Mouse (Mus musculus): Measurements from ENCODE around the gene Comt. TPM values are rescaled to one million over a fixed set of nuclear protein-coding genes. Genes with fewer than 3 reads are reported as not detected.

Gene Comt
- polyA plus RNA-seq, 1 experiment from 2014 or later, result 93.2 TPM

- no peak for ATAC-seq (ENCODE audit: low read depth)
- Histone ChIP-seq H3K4me1 (replicated peaks) (peaks cover 98% of the 10 kb centered on the region), H3K27ac (replicated peaks) (peak overlapping the region; percentile 54), H3K9me3 (no peaks in the 10 kb centered on the region), H3K27me3 (no peaks in the 10 kb centered on the region), H3K36me3 (no peaks in the 10 kb centered on the region), H3K9ac (no peak overlapping the region), H3K4me3 (no peak overlapping the region), H3K4me2 (no peak overlapping the region)
- 10% methylated on average over 3 of the region's 3 CpGs for WGBS
These were observed 42.9 kb downstream of the Comt start for GRCm38 (mm10) chr16:18383756-18384155.

- no peaks in the 10 kb centered on the region for H3K9me3 ChIP-seq
- peaks cover 97% of the 10 kb centered on the region for H3K4me1 ChIP-seq (replicated peaks)
- no peak overlapping the region for H3K4me3 ChIP-seq
- no peaks in the 10 kb centered on the region for H3K27me3 ChIP-seq
- no peak for ATAC-seq (ENCODE audit: low read depth)
- no peak overlapping the region for H3K4me2 ChIP-seq
- no peaks in the 10 kb centered on the region for H3K36me3 ChIP-seq
- WGBS, result 74% methylated on average over 9 of the region's 9 CpGs
- peak overlapping the region; percentile 54 for H3K27ac ChIP-seq (replicated peaks)
- no peak overlapping the region for H3K9ac ChIP-seq
These were observed 43.5 kb downstream of the Comt start for GRCm38 (mm10) chr16:18383045-18383726.

GRCm38 (mm10) chr16:18381621-18382258 is 44.9 kb downstream of the Comt start:
- H3K4me1 ChIP-seq (replicated peaks), result peaks cover 95% of the 10 kb centered on the region
- WGBS, result 44% methylated on average over 6 of the region's 6 CpGs
- peak overlapping the region; percentile 91 for H3K27ac ChIP-seq (replicated peaks)
- no peak overlapping the region for H3K4me3 ChIP-seq
- no peak overlapping the region for H3K4me2 ChIP-seq
- ATAC-seq (ENCODE audit: low read depth), result peak; percentile 28; the same call in 1 of the 2 replicates
- H3K9me3 ChIP-seq, result no peaks in the 10 kb centered on the region
- peak overlapping the region; percentile 45 for H3K9ac ChIP-seq
- no peaks in the 10 kb centered on the region for H3K27me3 ChIP-seq
- no peaks in the 10 kb centered on the region for H3K36me3 ChIP-seq

GRCm38 (mm10) chr16:18380495-18381063 is 46.1 kb downstream of the Comt start:
- Histone ChIP-seq H3K27me3 (no peaks in the 10 kb centered on the region), H3K27ac (replicated peaks) (peak overlapping the region; percentile 91), H3K4me2 (no peak overlapping the region), H3K36me3 (no peaks in the 10 kb centered on the region), H3K4me1 (replicated peaks) (peaks cover 86% of the 10 kb centered on the region), H3K9ac (0 out of 2 replicates have a peak overlapping the region, but pooled peaks have one; percentile 6), H3K9me3 (no peaks in the 10 kb centered on the region), H3K4me3 (no peak overlapping the region)
- ATAC-seq (ENCODE audit: low read depth), result peak; percentile 68
- 11% methylated on average over 6 of the region's 6 CpGs for WGBS

GRCm38 (mm10) chr16:18379338-18380001 is 47.2 kb downstream of the Comt start:
- Histone ChIP-seq H3K4me3 (no peak overlapping the region), H3K9ac (0 out of 2 replicates have a peak overlapping the region, but pooled peaks have one; percentile 22), H3K27me3 (no peaks in the 10 kb centered on the region), H3K4me1 (replicated peaks) (peaks cover 75% of the 10 kb centered on the region), H3K9me3 (no peaks in the 10 kb centered on the region), H3K4me2 (no peak overlapping the region), H3K36me3 (no peaks in the 10 kb centered on the region), H3K27ac (replicated peaks) (peak overlapping the region; percentile 91)
- ATAC-seq (ENCODE audit: low read depth), result no peak; the same call in 1 of the 2 replicates
- 67% methylated on average over 8 of the region's 8 CpGs for WGBS

- Histone ChIP-seq H3K4me1 (replicated peaks) (peaks cover 65% of the 10 kb centered on the region), H3K27ac (replicated peaks) (0 out of 2 replicates have a peak overlapping the region, but pooled peaks have one; percentile 91)
- ATAC-seq (ENCODE audit: low read depth), result no peak
These were observed 48.2 kb downstream of the Comt start for GRCm38 (mm10) chr16:18378489-18378888.

GRCm38 (mm10) chr16:18377203-18377602 is 49.4 kb downstream of the Comt start:
- peaks cover under 1% of the 10 kb centered on the region for H3K36me3 ChIP-seq
- H3K4me2 ChIP-seq, result no peak overlapping the region
- peaks cover 52% of the 10 kb centered on the region for H3K4me1 ChIP-seq (replicated peaks)
- 21% methylated on average over 3 of the region's 3 CpGs for WGBS
- no peaks in the 10 kb centered on the region for H3K9me3 ChIP-seq
- H3K9ac ChIP-seq, result 0 out of 2 replicates have a peak overlapping the region, but pooled peaks have one; percentile 26
- H3K27me3 ChIP-seq, result no peaks in the 10 kb centered on the region
- H3K4me3 ChIP-seq, result no peak overlapping the region
- no peak for ATAC-seq (ENCODE audit: low read depth)
- H3K27ac ChIP-seq (replicated peaks), result no peak overlapping the region; the same call in 1 of the 2 replicates

More at GRCm38 (mm10) chr16:18378489-18378888, 48.2 kb downstream of the Comt start:
- Histone ChIP-seq H3K9ac (no peak overlapping the region), H3K4me3 (no peak overlapping the region), H3K27me3 (no peaks in the 10 kb centered on the region), H3K36me3 (no peaks in the 10 kb centered on the region), H3K9me3 (no peaks in the 10 kb centered on the region), H3K4me2 (no peak overlapping the region)
- WGBS, result 24% methylated on average over 1 of the region's 1 CpGs

- 88% methylated on average over 7 of the region's 7 CpGs for WGBS
- H3K4me2 ChIP-seq, result no peak overlapping the region
- H3K4me3 ChIP-seq, result no peak overlapping the region
- no peak overlapping the region for H3K27ac ChIP-seq (replicated peaks)
- peaks cover 44% of the 10 kb centered on the region for H3K4me1 ChIP-seq (replicated peaks)
- no peaks in the 10 kb centered on the region for H3K27me3 ChIP-seq
- H3K9ac ChIP-seq, result no peak overlapping the region
- peaks cover 3% of the 10 kb centered on the region for H3K36me3 ChIP-seq
- ATAC-seq (ENCODE audit: low read depth), result no peak
- no peaks in the 10 kb centered on the region for H3K9me3 ChIP-seq
These were observed 50.2 kb downstream of the Comt start for GRCm38 (mm10) chr16:18376297-18376954.

- no peak for ATAC-seq (ENCODE audit: low read depth)
- Histone ChIP-seq H3K27ac (replicated peaks) (no peak overlapping the region), H3K4me2 (no peak overlapping the region), H3K4me1 (replicated peaks) (peaks cover 16% of the 10 kb centered on the region), H3K36me3 (peaks cover 9% of the 10 kb centered on the region), H3K9ac (no peak overlapping the region), H3K27me3 (no peaks in the 10 kb centered on the region), H3K9me3 (no peaks in the 10 kb centered on the region), H3K4me3 (no peak overlapping the region)
- 92% methylated on average over 4 of the region's 4 CpGs for WGBS
These were observed 53.0 kb downstream of the Comt start for GRCm38 (mm10) chr16:18373632-18374031.

- 99% methylated on average over 3 of the region's 3 CpGs for WGBS
- Histone ChIP-seq H3K27ac (replicated peaks) (no peak overlapping the region), H3K36me3 (peaks cover 24% of the 10 kb centered on the region), H3K9me3 (no peaks in the 10 kb centered on the region), H3K4me1 (replicated peaks) (no peaks in the 10 kb centered on the region), H3K9ac (no peak overlapping the region), H3K27me3 (no peaks in the 10 kb centered on the region), H3K4me2 (no peak overlapping the region), H3K4me3 (no peak overlapping the region)
- no peak for ATAC-seq (ENCODE audit: low read depth)
These were observed 56.5 kb downstream of the Comt start for GRCm38 (mm10) chr16:18370197-18370596.

GRCm38 (mm10) chr16:18366849-18367248 is 59.8 kb downstream of the Comt start:
- Histone ChIP-seq H3K9ac (no peak overlapping the region), H3K4me2 (no peak overlapping the region), H3K4me3 (no peak overlapping the region), H3K27me3 (no peaks in the 10 kb centered on the region), H3K36me3 (peaks cover 37% of the 10 kb centered on the region), H3K9me3 (no peaks in the 10 kb centered on the region), H3K27ac (replicated peaks) (no peak overlapping the region), H3K4me1 (replicated peaks) (no peaks in the 10 kb centered on the region)
- no peak for ATAC-seq (ENCODE audit: low read depth)
- 88% methylated on average over 4 of the region's 4 CpGs for WGBS

Data from neural tube, embryonic 13.5 days (tissue).